ENCODE assay signal across 14 mouse cellular contexts in genomic region chr8:49595501-49595900, GRCm38 (mm10).
DNase-seq lines count a peak whose midpoint lies in the region; TF ChIP-seq lines count a peak whose summit lies in the region.
"Had no signal": no experiment of that assay in that cellular context is flagged by ENCODE, and none has a peak within 500 bp of the region (broad histone marks: within the 10 kb centered on the region; RNA-seq: fewer than 3 reads in every experiment).

No protein-coding gene starts in this region.

- DNase-seq in cerebellum, postnatal 25 days = peak; percentile 43 to 66
- no peak for DNase-seq in cerebellum, adult 9-10 months
- peak; percentile 42 for DNase-seq in left cerebral cortex, postnatal 4 days
- no peak for DNase-seq in left cerebral cortex, adult 8-10 months (ENCODE audit: low spot score in 2 of 2)
- DNase-seq in brain, embryonic 14.5 days (ENCODE audit: low read depth) = peak; percentile 80
- peak; percentile 32 for DNase-seq in retina, postnatal 1 day
- no peak for DNase-seq in spleen, postnatal 4 days (ENCODE audit: low spot score in 2 of 2)
- DNase-seq: adrenal gland, adult 2 months; adrenal gland, postnatal 25 days; cerebellum, adult 8-10 months; gastrocnemius, postnatal 10 days; heart, adult 2 months; heart, postnatal 14 days; kidney, adult 18-20 months had no signal

- intact Hi-C loops in left cerebral cortex, postnatal 4 days (cut with DNase I) = no loop called here

- no peak for TF ChIP-seq POLR2A in brain, embryonic 14.5 days (IDR thresholded peaks at IDR 0.05; ENCODE audit: borderline replicate concordance, extremely low read depth, insufficient read depth, insufficient read length, poor library complexity, severe bottlenecking)

- TF ChIP-seq CTCF in brain, embryonic 14.5 days (IDR thresholded peaks at IDR 0.05; ENCODE audit: borderline replicate concordance, extremely low read depth, insufficient read depth, insufficient read length) = no peak

Comparison
In these comparisons a context has a peak if more than half of its experiments do, and no peak if none do; other contexts are left out.
1. DNase-seq: peak in cerebellum, postnatal 25 days (2 of 2), left cerebral cortex, postnatal 4 days (single experiment), brain, embryonic 14.5 days (single experiment) and retina, postnatal 1 day (single experiment); none in cerebellum, adult 9-10 months (single experiment), left cerebral cortex, adult 8-10 months (0 of 2) and spleen, postnatal 4 days (0 of 2).